Mouse (Mus musculus) ES-E14 (cell line): ENCODE results near the gene Sox2.

ENCODE experiments used
- CHD2 ChIP-seq: IDR thresholded peaks from 2 replicates; pipeline ENCODE4 v1.6.1; 2014; ENCODE audit warnings: mild to moderate bottlenecking, low read depth, low read length, inconsistent platforms
- MAFK ChIP-seq: IDR thresholded peaks from 2 replicates; pipeline ENCODE4 v1.6.1; 2014; ENCODE audit warnings: mild to moderate bottlenecking, low read depth, low read length, inconsistent platforms; ENCODE audit not compliant: insufficient read depth
- ZC3H11A ChIP-seq: IDR thresholded peaks from 2 replicates; pipeline ENCODE4 v1.6.1; 2012; ENCODE audit warnings: low read depth, mild to moderate bottlenecking, inconsistent platforms, low read length, borderline replicate concordance
- ZNF384 ChIP-seq: IDR thresholded peaks from 2 replicates; pipeline ENCODE4 v1.6.1; 2012; ENCODE audit warnings: low read depth, low read length, inconsistent platforms

- TF ChIP-seq CHD2 (no peak), MAFK (no peak), ZC3H11A (no peak), ZNF384 (peak; percentile 41; the same call in 1 of the 2 replicates)
Measured at GRCm38 (mm10) chr3:34648105-34648832, 1.9 kb upstream of the Sox2 start.
